8 mouse cellular contexts compared by ENCODE assay signal in genomic region chr3:122483783-122484130, GRCm38 (mm10).
A peak's percentile ranks its signal among the peaks of the same experiment; 100 is the strongest.
DNase-seq lines count a peak whose midpoint lies in the region; ATAC-seq and TF ChIP-seq lines count a peak whose summit lies in the region.
"Had no signal": no experiment of that assay in that cellular context is flagged by ENCODE, and none has a peak within 500 bp of the region (broad histone marks: within the 10 kb centered on the region; RNA-seq: fewer than 3 reads in every experiment).

No protein-coding gene starts in this region.

- no peak for TF ChIP-seq POLR2A in myocyte (IDR thresholded peaks at IDR 0.05; ENCODE audit: insufficient read length, low read depth)

- peak; percentile 41; the same call in 1 of the 2 replicates for ATAC-seq in kidney, embryonic 15.5 days (replicated peaks; ENCODE audit: low FRiP score)
- 0 out of 2 replicates have a peak, but pooled peaks have one; percentile 2 for ATAC-seq in hindbrain, embryonic 13.5 days (ENCODE audit: low FRiP score)
- ATAC-seq: Patski had no signal

- intact Hi-C loops in left cerebral cortex, postnatal 14 days (cut with DNase I) = no loop called here

- peaks cover 83% of the 10 kb centered on the region for H3K79me2 ChIP-seq in myocyte (ENCODE audit: control insufficient read depth, insufficient read depth)

- WGBS in kidney, embryonic 15.5 days = 39% methylated on average over 5 of the region's 5 CpGs
- WGBS in embryonic facial prominence, embryonic 10.5 days = 31% methylated on average over 5 of the region's 5 CpGs
- 24% methylated on average over 5 of the region's 5 CpGs for WGBS in hindbrain, embryonic 13.5 days

- peak overlapping the region; percentile 17; the same call in 1 of the 2 replicates for H3K4me3 ChIP-seq in kidney, embryonic 15.5 days (replicated peaks)
- peak overlapping the region; percentile 33 for H3K4me3 ChIP-seq in embryonic facial prominence, embryonic 10.5 days
- no peak overlapping the region for H3K4me3 ChIP-seq in hindbrain, embryonic 13.5 days
- H3K4me3 ChIP-seq in myocyte = peak overlapping the region; percentile 16

- no peak for DNase-seq in kidney, adult 11 months
- no peak for DNase-seq in embryonic facial prominence, embryonic 10.5 days (ENCODE audit: low spot score)
- DNase-seq in left cerebral cortex, postnatal 14 days (ENCODE audit: low spot score in 2 of 2) = no peak
- no peak for DNase-seq in ovary, postnatal 14 days (ENCODE audit: low spot score)

- peak overlapping the region; percentile 46; the same call in 1 of the 2 replicates for H3K27ac ChIP-seq in kidney, embryonic 15.5 days
- H3K27ac ChIP-seq in embryonic facial prominence, embryonic 10.5 days (replicated peaks) = peak overlapping the region; percentile 57
- H3K27ac ChIP-seq in hindbrain, embryonic 13.5 days = peak overlapping the region; percentile 48

- H3K27me3 ChIP-seq in kidney, embryonic 15.5 days = no peaks in the 10 kb centered on the region
- peaks cover 10% of the 10 kb centered on the region for H3K27me3 ChIP-seq in embryonic facial prominence, embryonic 10.5 days (replicated peaks; ENCODE audit: low read depth, poor library complexity, severe bottlenecking)
- no peaks in the 10 kb centered on the region for H3K27me3 ChIP-seq in hindbrain, embryonic 13.5 days
- H3K27me3 ChIP-seq in myocyte (ENCODE audit: control insufficient read depth, insufficient read depth, insufficient read length) = no peaks in the 10 kb centered on the region
- H3K27me3 ChIP-seq: Patski had no signal

- H3K4me1 ChIP-seq in kidney, embryonic 15.5 days = peaks cover 39% of the 10 kb centered on the region
- H3K4me1 ChIP-seq in embryonic facial prominence, embryonic 10.5 days = peaks cover 77% of the 10 kb centered on the region
- H3K4me1 ChIP-seq in hindbrain, embryonic 13.5 days (replicated peaks) = peaks cover 53% of the 10 kb centered on the region

- no peak overlapping the region for H3ac ChIP-seq in myocyte (ENCODE audit: control insufficient read depth, insufficient read length)

- no peaks in the 10 kb centered on the region for H3K9me3 ChIP-seq in kidney, embryonic 15.5 days (replicated peaks)
- H3K9me3 ChIP-seq in embryonic facial prominence, embryonic 10.5 days = no peaks in the 10 kb centered on the region
- H3K9me3 ChIP-seq in hindbrain, embryonic 13.5 days = no peaks in the 10 kb centered on the region

- H3K9ac ChIP-seq in kidney, embryonic 15.5 days = no peak overlapping the region
- 0 out of 2 replicates have a peak overlapping the region, but pooled peaks have one; percentile 31 for H3K9ac ChIP-seq in hindbrain, embryonic 13.5 days

- H3K4me2 ChIP-seq in kidney, embryonic 15.5 days = peak overlapping the region; percentile 43
- peak overlapping the region; percentile 29 for H3K4me2 ChIP-seq in hindbrain, embryonic 13.5 days
- H3K4me2 ChIP-seq in myocyte (ENCODE audit: low read depth) = peak overlapping the region; percentile 87

- no peaks in the 10 kb centered on the region for H3K36me3 ChIP-seq in kidney, embryonic 15.5 days
- H3K36me3 ChIP-seq in embryonic facial prominence, embryonic 10.5 days (replicated peaks) = no peaks in the 10 kb centered on the region
- no peaks in the 10 kb centered on the region for H3K36me3 ChIP-seq in hindbrain, embryonic 13.5 days
- no peaks in the 10 kb centered on the region for H3K36me3 ChIP-seq in myocyte (ENCODE audit: control insufficient read depth, insufficient read depth)

TF ChIP-seq in myocyte, 11 proteins besides CTCF, POLR2A, EP300 and RAD21:
- TF ChIP-seq POLR2AphosphoS2 (IDR thresholded peaks at IDR 0.05; ENCODE audit: insufficient read length, low read depth) (no peak), MAX (IDR thresholded peaks at IDR 0.05; ENCODE audit: low read depth) (no peak), TCF3 (IDR thresholded peaks at IDR 0.05; ENCODE audit: insufficient read length, low read depth) (no peak), SRF (IDR thresholded peaks at IDR 0.05; ENCODE audit: control insufficient read depth, insufficient read length, low read depth) (no peak)

Comparison
In these comparisons a context has a peak if more than half of its experiments do, and no peak if none do; other contexts are left out.
1. H3K4me2 ChIP-seq: peak in every context shown above with its lines; median percentile 87 in myocyte; 43 in kidney, embryonic 15.5 days; 29 in hindbrain, embryonic 13.5 days.